Mouse (Mus musculus) liver, adult 2 months (tissue): ENCODE results near the gene Eif3l.

Experiments
- CTCF ChIP-seq: fragments of 200-500 bp; IDR thresholded peaks from 2 replicates; pipeline ENCODE4 v1.5.1; 2011; ENCODE audit warnings: low read depth, low read length, control low read depth
- POLR2A ChIP-seq: fragments of 200-500 bp; IDR thresholded peaks from 2 replicates; pipeline ENCODE4 v1.6.1; 2011; ENCODE audit warnings: low read length, control low read depth; ENCODE audit not compliant: insufficient read depth; ENCODE audit errors: extremely low read depth

- TF ChIP-seq POLR2A: 0 out of 2 replicates have a peak, but pooled peaks have one; percentile 27
- 0 out of 2 replicates have a peak, but pooled peaks have one; percentile 0 for TF ChIP-seq CTCF
Measured at GRCm38 (mm10) chr15:79051461-79052360, 23.3 kb upstream of the Eif3l start.
